In the genomic region with DNA sequence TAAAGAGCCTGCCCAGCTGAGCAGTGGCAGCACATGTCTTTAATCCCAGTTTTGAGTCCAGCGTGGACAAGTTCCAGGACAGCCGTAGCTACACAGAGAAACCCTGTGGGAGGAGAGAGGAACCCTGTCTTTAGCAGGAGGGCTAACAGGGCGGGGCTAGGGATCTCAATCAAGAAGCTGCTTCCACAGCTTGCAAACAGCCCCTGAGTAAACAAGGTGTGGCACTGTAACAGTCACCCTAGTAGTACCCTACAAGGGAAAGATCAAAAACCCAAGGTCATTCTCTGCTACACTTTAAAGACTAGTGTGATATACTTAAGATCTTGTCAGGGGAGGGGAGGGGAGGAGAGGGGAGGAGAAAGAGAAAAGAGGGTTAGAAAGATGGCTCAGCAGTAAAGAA, we compare ENCODE assay signal across 9 mouse cellular contexts. TPM values are rescaled to one million over a fixed set of nuclear protein-coding genes. Genes with fewer than 3 reads are reported as not detected.
DNase-seq lines count a peak whose midpoint lies in the region; ATAC-seq and TF ChIP-seq lines count a peak whose summit lies in the region.
"Had no signal": no experiment of that assay in that cellular context is flagged by ENCODE, and none has a peak within 500 bp of the region (broad histone marks: within the 10 kb centered on the region; RNA-seq: fewer than 3 reads in every experiment).

No protein-coding gene starts in this region.

- 21% methylated on average over 3 of the region's 3 CpGs for WGBS in liver, postnatal 0 days (ENCODE audit: insufficient replicate concordance)

- H3K9me3 ChIP-seq in liver, postnatal 0 days (ENCODE audit: low read length) = no peaks in the 10 kb centered on the region
- H3K9me3 ChIP-seq: limb, embryonic 15.5 days had no signal

- peak overlapping the region; percentile 24; the same call in 1 of the 2 replicates for H3K4me2 ChIP-seq in liver, postnatal 0 days (ENCODE audit: low read depth, low read length)
- H3K4me2 ChIP-seq: limb, embryonic 15.5 days had no signal

- no peak overlapping the region for H3K4me3 ChIP-seq in testis, adult 2 months (ENCODE audit: control insufficient read depth, low read depth, low read length)
- no peak overlapping the region for H3K4me3 ChIP-seq in liver, postnatal 0 days (ENCODE audit: low read depth, low read length)
- H3K4me3 ChIP-seq: limb, embryonic 15.5 days had no signal

- peak overlapping the region; percentile 17; the same call in 1 of the 2 replicates for H3K27ac ChIP-seq in testis, adult 2 months (ENCODE audit: control insufficient read depth, insufficient read depth, low read depth, low read length)
- H3K27ac ChIP-seq in liver, postnatal 0 days (ENCODE audit: low read depth) = peak overlapping the region; percentile 41
- H3K27ac ChIP-seq: limb, embryonic 15.5 days had no signal

- no peak for TF ChIP-seq CTCF in testis, adult 2 months (IDR thresholded peaks at IDR 0.05; ENCODE audit: control insufficient read depth, insufficient read depth, insufficient replicate concordance, low read depth, low read length)
- no peak for TF ChIP-seq CTCF in liver, postnatal 0 days (IDR thresholded peaks at IDR 0.05; ENCODE audit: low read depth)

- peak; percentile 14; the same call in 1 of the 2 replicates for ATAC-seq in common myeloid progenitor, adult 5-6 weeks (replicated peaks; ENCODE audit: low read depth, poor library complexity, severe bottlenecking)
- ATAC-seq in liver, postnatal 0 days = peak; percentile 62

- DNase-seq in testis, postnatal 10 days (ENCODE audit: low spot score) = no peak
- peak; percentile 61 for DNase-seq in liver, postnatal 0 days
- no peak for DNase-seq in cerebellum, adult 11 months
- no peak for DNase-seq in urinary bladder, postnatal 14 days (ENCODE audit: low spot score)
- DNase-seq in layer of hippocampus, adult 18-20 months (ENCODE audit: low spot score in 2 of 2) = no peak
- DNase-seq in frontal cortex, postnatal 36 days (ENCODE audit: low spot score in 2 of 2) = no peak

- H3K9ac ChIP-seq in liver, postnatal 0 days (replicated peaks) = no peak overlapping the region
- H3K9ac ChIP-seq: limb, embryonic 15.5 days had no signal

- H3K4me1 ChIP-seq in testis, adult 2 months (ENCODE audit: control insufficient read depth, insufficient read depth, low read length) = peaks cover 11% of the 10 kb centered on the region
- peaks cover 67% of the 10 kb centered on the region for H3K4me1 ChIP-seq in liver, postnatal 0 days (ENCODE audit: insufficient read depth)

- TF ChIP-seq EP300 in liver, postnatal 0 days (IDR thresholded peaks at IDR 0.05; ENCODE audit: low read depth) = no peak

- H3K36me3 ChIP-seq in testis, adult 2 months (ENCODE audit: control insufficient read depth, insufficient read depth, low read length) = no peaks in the 10 kb centered on the region
- H3K36me3 ChIP-seq in liver, postnatal 0 days (replicated peaks; ENCODE audit: insufficient read depth, low read length) = no peaks in the 10 kb centered on the region
- H3K36me3 ChIP-seq: limb, embryonic 15.5 days had no signal

- no peaks in the 10 kb centered on the region for H3K27me3 ChIP-seq in testis, adult 2 months (ENCODE audit: control insufficient read depth, insufficient read depth, low read length)
- no peaks in the 10 kb centered on the region for H3K27me3 ChIP-seq in liver, postnatal 0 days (ENCODE audit: insufficient read depth, low read length)
- H3K27me3 ChIP-seq: limb, embryonic 15.5 days had no signal

- TF ChIP-seq POLR2A in testis, adult 2 months (IDR thresholded peaks at IDR 0.05; ENCODE audit: control insufficient read depth, low read depth, low read length) = no peak

RNA-seq across cellular contexts. Expression of a gene that starts 5.1 kb away (rescaled TPM):
- polyA plus RNA-seq in testis, adult 2 months (2012; rRNA removed) = 37.6 and 41.9 TPM in 2 replicates
- total RNA-seq in common myeloid progenitor, adult 5-6 weeks (2017) = 82.3 and 90.9 TPM in 2 replicates
- polyA plus RNA-seq in liver, postnatal 0 days (2015; fragmentation: Nextera tagmentation; extraction: Ambion mirVana) = 21.2 and 21.9 TPM in 2 replicates
- 100 to 1,000 TPM; 165 to 176 TPM for total RNA-seq in layer of hippocampus, adult 18-20 months (2021)

RNA-seq across cellular contexts. Expression of a gene that starts 25.8 kb away (rescaled TPM):
- polyA plus RNA-seq in testis, adult 2 months (2012; rRNA removed) = 101 and 124 TPM in 2 replicates
- total RNA-seq in common myeloid progenitor, adult 5-6 weeks (2017) = 50.3 and 51.8 TPM in 2 replicates
- polyA plus RNA-seq in liver, postnatal 0 days (2015; fragmentation: Nextera tagmentation; extraction: Ambion mirVana) = 16.9 and 18.3 TPM in 2 replicates
- 10 to 100 TPM; 60.0 to 64.8 TPM for total RNA-seq in layer of hippocampus, adult 18-20 months (2021)
